Mouse (Mus musculus): ENCODE data around the gene Dmbx1.

Dmbx1 gene

DNA sequence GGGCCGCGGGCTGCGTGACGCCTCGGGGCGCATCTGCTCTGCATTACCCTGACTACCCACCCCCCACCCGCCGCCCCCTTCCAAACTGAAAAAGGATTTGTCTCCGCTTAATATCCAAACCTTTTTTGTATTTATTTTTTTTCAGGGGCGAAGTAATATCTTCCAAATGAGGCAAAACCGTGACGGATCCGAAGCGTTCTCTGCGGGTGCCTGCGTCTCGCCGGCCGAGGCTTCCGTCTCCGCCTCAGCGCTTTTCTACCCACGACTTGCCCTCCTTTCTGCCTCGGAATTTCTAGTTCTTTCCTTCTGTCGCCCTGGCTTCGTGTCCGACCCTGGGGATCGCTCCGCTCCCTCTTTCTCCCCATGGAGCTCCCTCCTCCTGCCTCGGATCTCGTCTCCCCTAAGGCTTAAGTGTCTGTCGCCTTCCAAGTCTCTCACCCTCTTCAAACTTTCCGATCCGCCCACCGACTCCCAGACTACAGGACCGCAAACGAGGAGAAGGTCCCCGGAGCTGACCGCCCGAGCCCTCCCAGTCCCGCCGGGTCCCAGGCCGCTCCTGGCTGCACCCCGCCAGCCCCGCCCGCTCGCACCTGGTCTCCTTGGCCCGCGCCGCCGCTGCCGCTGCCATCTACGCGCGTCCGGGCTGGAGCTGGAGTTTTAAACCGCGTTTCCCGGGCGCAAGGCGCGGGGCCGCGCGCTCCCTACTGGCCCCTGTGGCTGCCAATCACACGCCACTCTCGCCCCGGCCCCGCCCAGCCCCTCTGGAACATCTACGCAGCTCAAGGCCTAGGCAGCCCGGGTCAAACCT lies at the start of gene Dmbx1:
TSS of gene Dmbx1 (minus strand) at position 632 of the 808 bp plus-strand sequence.
- DNase-seq (ENCODE audit: low read depth in 2 of 2, low spot score in 2 of 2), result no peak

- no peak for DNase-seq (ENCODE audit: low read depth in 2 of 2, low spot score in 2 of 2)
Measured at GRCm38 (mm10) chr4:115989382-115989781, 49.7 kb upstream of the Dmbx1 start.

DNA sequence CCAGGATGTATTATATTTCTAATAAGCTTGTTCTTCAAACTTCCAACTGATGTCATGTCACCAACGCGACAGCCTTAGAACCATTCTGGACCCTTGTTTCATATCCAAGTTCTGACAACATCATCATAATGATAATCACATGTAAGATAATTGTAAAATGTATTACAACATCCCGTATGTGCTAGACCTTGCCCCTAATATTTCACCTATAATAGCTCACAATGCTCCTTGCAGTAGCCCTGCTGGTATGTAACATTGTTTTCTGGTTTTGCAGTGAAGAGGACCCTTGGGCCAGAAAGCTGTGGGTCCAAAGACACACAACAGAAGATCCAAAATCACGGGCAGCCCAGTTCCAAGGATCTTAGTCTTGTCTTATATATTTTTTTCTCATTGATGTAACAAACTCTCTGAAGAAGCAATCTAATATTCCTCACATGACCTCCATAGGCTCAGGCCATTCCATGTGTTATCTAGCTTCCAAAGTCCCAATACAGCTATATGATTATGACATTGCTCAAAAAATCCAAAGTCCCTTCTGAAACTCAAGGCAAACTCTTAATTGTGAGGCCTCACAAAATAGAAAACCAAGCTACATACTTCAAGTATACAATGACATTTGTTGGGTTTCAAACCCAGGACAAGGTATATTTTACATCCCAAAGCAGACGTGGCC lies 48.3 kb upstream of the Dmbx1 start:
- no peak for DNase-seq (ENCODE audit: low read depth in 2 of 2, low spot score in 2 of 2)

GRCm38 (mm10) chr4:115987436-115987835 lies 47.7 kb upstream of the Dmbx1 start:
- no peak for DNase-seq (ENCODE audit: low read depth in 2 of 2, low spot score in 2 of 2)

DNA sequence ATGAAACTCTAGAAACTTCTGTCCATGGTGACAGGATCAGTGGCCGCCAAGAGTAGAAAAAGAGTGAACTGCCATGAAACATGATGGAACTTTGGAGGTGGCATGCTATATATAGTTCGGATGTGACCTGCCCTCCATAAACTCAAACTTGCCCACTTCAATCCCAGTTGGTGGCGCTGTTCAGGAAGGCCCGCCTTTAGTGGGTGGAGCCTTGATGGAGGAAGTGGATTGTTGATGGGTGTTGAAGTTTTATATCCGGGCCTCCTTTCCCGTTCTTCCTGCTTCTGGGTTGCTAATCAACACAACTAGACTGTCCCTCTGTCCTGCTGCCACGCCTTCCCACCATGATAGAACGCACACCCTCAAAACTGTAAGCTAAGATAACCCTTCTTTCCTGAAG lies 45.2 kb upstream of the Dmbx1 start:
- DNase-seq (ENCODE audit: low read depth in 2 of 2, low spot score in 2 of 2), result no peak

DNA sequence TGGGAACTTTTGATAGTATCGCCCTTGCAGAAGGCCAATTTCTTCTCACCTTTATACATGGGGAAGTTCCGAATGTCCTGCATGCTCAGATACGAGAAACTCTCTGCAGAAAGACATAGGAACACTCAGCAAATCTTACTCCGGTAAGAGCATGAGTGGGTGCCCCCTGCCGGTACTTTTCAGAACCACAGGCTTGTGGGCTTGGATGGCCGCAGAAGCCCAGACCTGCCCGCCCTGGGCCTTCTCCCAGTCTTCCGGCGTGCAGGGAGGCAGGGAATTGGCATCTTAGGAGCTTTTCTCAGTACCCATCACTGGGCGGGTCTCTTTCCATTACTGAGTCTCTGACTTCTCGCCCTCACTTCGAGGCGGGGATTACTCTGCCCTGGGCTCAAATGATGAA lies 44.4 kb upstream of the Dmbx1 start:
- DNase-seq (ENCODE audit: low read depth in 2 of 2, low spot score in 2 of 2), result peak; percentile 66 to 74

GRCm38 (mm10) chr4:115980676-115981075 lies 41.0 kb upstream of the Dmbx1 start:
- DNase-seq (ENCODE audit: low read depth in 2 of 2, low spot score in 2 of 2), result peak; percentile 50 to 66

DNA sequence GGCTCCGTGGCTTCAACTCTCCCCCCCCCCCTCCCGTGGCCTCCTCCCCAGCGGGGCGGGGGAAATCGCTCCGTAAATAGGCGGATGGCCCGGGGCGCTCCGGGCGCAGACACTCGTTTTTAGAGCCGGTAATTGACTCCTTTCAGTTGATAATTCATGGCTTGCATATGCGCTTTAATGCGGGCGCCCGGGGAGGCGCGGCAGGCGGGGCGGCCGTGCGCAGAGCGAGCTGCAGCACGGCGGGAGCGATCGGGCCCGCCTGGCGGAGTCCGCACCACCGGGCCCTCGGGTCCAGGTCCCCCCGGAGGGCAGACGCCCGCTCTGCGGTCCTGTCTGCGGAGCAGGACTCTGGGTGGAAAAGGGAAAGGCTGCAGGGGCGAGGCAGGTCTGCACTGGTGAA lies 39.7 kb upstream of the Dmbx1 start:
- no peak for DNase-seq (ENCODE audit: low read depth in 2 of 2, low spot score in 2 of 2)

DNA sequence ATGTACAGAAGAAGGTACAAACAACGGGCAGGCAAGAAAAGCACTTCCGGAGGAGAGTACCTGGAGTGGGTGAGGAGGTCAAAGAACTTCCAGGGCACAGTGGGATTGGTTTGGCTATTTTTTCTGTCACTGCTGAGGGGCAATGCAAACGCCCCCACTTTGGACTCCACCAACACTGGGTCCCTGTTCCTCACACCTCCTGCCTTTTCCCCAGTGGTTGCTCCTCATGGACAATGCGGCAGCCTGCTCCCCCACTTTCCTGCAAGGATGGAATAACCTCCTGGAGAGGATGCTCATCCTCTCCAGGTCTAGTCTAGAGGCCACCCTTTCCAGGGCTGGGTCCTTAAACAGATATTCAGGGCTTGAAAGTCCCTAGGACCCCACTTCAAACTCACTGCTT lies 39.2 kb upstream of the Dmbx1 start:
- no peak for DNase-seq (ENCODE audit: low read depth in 2 of 2, low spot score in 2 of 2)

GRCm38 (mm10) chr4:115972543-115972942 lies 32.8 kb upstream of the Dmbx1 start:
- DNase-seq (ENCODE audit: low read depth in 2 of 2, low spot score in 2 of 2), result no peak

DNA sequence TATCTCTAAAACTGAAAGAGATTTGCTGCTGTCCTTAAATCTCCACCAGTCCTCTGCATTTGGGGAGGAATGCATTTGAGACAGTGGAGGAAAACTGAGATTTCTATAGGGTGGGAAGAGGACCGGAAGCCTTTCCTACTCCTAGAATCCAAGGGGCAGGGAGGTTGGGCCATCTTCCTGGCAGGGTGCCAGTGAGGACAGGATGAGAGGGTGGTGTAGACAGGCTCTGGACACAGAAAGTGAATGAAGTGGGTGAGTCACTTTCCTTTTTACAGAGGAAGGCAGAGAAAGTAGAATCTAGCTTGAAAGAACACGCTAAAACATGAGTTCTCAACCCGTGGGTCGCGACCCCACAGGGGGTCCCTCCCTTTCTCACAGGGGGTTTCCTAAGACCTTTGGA lies 24.7 kb upstream of the Dmbx1 start:
- no peak for DNase-seq (ENCODE audit: low read depth in 2 of 2, low spot score in 2 of 2)

DNA sequence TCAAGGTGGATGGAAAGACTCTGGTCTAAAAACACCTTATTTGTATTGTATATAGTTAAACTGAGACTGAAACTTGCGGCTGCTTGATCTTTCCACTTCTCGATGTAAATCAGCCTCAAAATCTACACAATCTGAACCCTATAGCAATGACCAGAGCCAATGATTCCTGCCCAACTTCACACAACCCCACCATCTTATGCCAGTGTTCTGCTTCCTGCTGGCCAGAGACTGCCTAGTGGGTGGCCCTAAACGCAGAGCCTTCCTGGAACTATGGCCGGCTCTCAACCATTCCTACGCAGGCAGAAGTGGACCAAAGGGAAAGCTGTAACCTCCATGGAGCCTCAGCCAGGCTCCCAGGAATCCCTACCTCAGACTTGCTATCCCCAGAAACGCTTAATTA lies 24.0 kb upstream of the Dmbx1 start:
- no peak for DNase-seq (ENCODE audit: low read depth in 2 of 2, low spot score in 2 of 2)

- peak; percentile 4 to 25 for DNase-seq (ENCODE audit: low read depth in 2 of 2, low spot score in 2 of 2)
Measured at GRCm38 (mm10) chr4:115962671-115963412, 23.1 kb upstream of the Dmbx1 start.

GRCm38 (mm10) chr4:115961991-115962390 lies 22.3 kb upstream of the Dmbx1 start:
- no peak for DNase-seq (ENCODE audit: low read depth in 2 of 2, low spot score in 2 of 2)

- DNase-seq (ENCODE audit: low read depth in 2 of 2, low spot score in 2 of 2), result no peak
Measured at GRCm38 (mm10) chr4:115959546-115959945, 19.8 kb upstream of the Dmbx1 start.

DNA sequence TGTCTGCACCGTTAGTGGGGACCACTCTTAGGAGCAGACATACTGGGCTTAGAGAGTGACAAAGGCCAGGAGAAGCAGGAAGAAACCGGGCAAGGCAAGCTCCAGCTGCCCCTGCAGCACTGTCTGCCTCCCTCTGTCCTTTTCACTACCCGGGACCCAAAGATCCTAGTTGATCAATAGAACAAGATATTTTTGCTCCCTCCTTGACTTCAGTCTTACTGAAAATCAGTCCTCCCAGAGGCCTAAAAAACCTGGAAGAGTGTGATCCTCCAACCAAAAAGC lies 15.7 kb upstream of the Dmbx1 start:
- no peak for DNase-seq (ENCODE audit: low read depth in 2 of 2, low spot score in 2 of 2)

DNA sequence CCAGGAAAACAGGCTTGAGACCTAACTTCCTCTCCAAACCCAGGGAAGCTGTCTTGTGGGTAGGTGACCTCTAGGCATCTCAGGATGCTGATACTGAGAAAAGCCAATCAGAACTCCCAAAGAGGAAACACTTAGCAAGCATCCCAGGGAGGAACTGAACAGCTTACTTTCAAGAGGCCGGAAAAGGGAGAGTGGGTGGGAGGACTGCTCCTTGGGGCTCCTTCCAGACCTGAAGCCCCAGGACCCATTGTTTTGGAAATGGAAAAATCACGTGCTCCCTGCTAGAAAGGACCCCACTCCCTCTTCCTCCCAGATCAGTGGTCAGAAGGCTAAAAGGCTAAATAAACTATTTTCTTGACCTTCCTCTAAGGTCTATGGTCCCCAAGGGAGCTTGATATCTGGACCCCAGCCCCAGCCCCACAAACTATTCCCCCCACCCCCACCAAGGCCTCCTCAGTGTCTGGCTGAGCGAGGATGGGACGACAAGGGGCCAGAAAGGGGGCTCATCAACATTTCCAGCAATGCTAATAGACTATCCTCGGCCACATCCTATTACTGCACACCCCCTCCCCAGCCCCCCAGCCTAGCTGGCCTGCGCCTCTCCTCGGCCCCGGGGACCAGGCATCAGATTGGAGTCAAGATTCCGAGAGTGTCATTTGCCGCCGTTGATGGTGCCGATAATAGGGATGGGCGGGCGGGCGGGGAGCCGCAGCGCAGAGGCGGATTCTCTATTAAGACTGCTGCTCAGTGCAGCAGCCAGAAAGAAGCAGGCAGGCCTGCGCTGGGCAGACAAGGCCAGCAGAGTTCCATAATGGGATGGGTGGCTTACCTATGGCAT lies 15.1 kb upstream of the Dmbx1 start:
- no peak for DNase-seq (ENCODE audit: low read depth in 2 of 2, low spot score in 2 of 2)

- no peak for DNase-seq (ENCODE audit: low read depth in 2 of 2, low spot score in 2 of 2)
Measured at GRCm38 (mm10) chr4:115953559-115953958, 13.8 kb upstream of the Dmbx1 start.

- peak; percentile 26 to 58 for DNase-seq (ENCODE audit: low read depth in 2 of 2, low spot score in 2 of 2)
Measured at GRCm38 (mm10) chr4:115952758-115953157, 13.0 kb upstream of the Dmbx1 start.

- no peak for DNase-seq (ENCODE audit: low read depth in 2 of 2, low spot score in 2 of 2)
Measured at GRCm38 (mm10) chr4:115943669-115944314, 4.1 kb upstream of the Dmbx1 start.

All from CD8-positive naive resting alpha-beta T cell, adult 2 months (primary cell).